Comparison of ENCODE assay signal across 19 mouse cellular contexts in the genomic region with DNA sequence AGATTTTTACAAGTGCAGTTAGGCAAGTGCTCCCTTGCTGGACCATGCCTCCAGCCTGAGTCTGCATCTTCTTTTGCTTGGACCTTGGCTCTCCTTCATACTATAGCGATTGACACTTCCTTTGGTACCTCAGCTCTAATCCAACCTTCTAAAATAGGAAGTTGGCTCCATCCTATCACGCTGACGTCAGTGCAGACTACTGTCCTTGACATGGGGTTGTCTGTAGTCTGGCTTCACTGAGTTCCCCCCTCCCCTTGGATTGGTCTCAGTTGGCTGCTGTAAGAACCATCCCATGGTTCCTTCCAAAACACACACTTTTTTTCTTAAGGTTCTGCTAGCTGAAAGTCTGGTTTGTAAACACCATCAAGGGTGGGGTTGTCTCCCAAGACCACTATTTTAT. TPM values are rescaled to one million over a fixed set of nuclear protein-coding genes. Genes with fewer than 3 reads are reported as not detected.
DNase-seq lines count a peak whose midpoint lies in the region; ATAC-seq lines count a peak whose summit lies in the region.
"Had no signal": no experiment of that assay in that cellular context is flagged by ENCODE, and none has a peak within 500 bp of the region (broad histone marks: within the 10 kb centered on the region; RNA-seq: fewer than 3 reads in every experiment).

No protein-coding gene starts in this region.

- intact Hi-C loops in heart, postnatal 36 days (cut with DNase I) = no loop called here

- ATAC-seq in granulocyte monocyte progenitor cell, adult 5-6 weeks (replicated peaks; ENCODE audit: poor library complexity, severe bottlenecking) = 0 out of 2 replicates have a peak, but pooled peaks have one; percentile 7
- ATAC-seq: activated CD4-positive, CD25-positive, alpha-beta regulatory T cell, adult 4 months; CD4-positive, CD25-positive, alpha-beta regulatory T cell, adult 4 months; forebrain, embryonic 13.5 days; forebrain, embryonic 15.5 days; forebrain, postnatal 0 days; Patski had no signal

- peak; percentile 9 for DNase-seq in adrenal gland, postnatal 10 days
- DNase-seq in adrenal gland, postnatal 4 days (ENCODE audit: low spot score in 2 of 2) = no peak
- DNase-seq in heart, adult 11 months = peak; percentile 79
- DNase-seq in heart, postnatal 36 days = no peak
- DNase-seq: adrenal gland, adult 8-10 months; B cell, adult 2 months; cerebellum, adult 11-12 months; cerebellum, adult 2 months; cerebellum, adult 9-10 months; cerebellum, postnatal 10 days; cerebellum, postnatal 25 days; forebrain, postnatal 0 days had no signal

RNA-seq across cellular contexts. Expression of a gene that starts 7.6 kb away (rescaled TPM):
- total RNA-seq in adrenal gland, postnatal 10 days (2021) = under 1 TPM; 0.64 to 0.93 TPM
- total RNA-seq in adrenal gland, postnatal 4 days (2021) = 1 to 10 TPM in 1 of 2 experiments, under 1 TPM in 1; 0.51 to 1.1 TPM
- total RNA-seq in heart, postnatal 36 days (2021) = under 1 TPM; 0.41 to 0.69 TPM
- total RNA-seq in granulocyte monocyte progenitor cell, adult 5-6 weeks (2014; fragmentation: Nextera tagmentation) = not detected in 2 replicates
- 0.04 TPM in 1 of 2 replicates, not detected in the other for total RNA-seq in granulocyte monocyte progenitor cell, adult 5-6 weeks (2017)
- total RNA-seq: CH12.LX had no signal

Comparison
In these comparisons a context has a peak if more than half of its experiments do, and no peak if none do; other contexts are left out.
1. DNase-seq: peak in adrenal gland, postnatal 10 days (single experiment) and heart, adult 11 months (single experiment); none in adrenal gland, postnatal 4 days (0 of 2) and heart, postnatal 36 days (0 of 2).